Mouse (Mus musculus): ENCODE measurements around the gene Acsf3. TPM values are rescaled to one million over a fixed set of nuclear protein-coding genes. Genes with fewer than 3 reads are reported as not detected.

Gene Acsf3
- 0.74 TPM for polyA plus RNA-seq (2014; fragmentation: Illumina TruSeq; extraction: RNeasy Lipid Tissue Mini Kit (QIAGEN cat#74804); ENCODE audit: low read depth, low replicate concordance)

DNA sequence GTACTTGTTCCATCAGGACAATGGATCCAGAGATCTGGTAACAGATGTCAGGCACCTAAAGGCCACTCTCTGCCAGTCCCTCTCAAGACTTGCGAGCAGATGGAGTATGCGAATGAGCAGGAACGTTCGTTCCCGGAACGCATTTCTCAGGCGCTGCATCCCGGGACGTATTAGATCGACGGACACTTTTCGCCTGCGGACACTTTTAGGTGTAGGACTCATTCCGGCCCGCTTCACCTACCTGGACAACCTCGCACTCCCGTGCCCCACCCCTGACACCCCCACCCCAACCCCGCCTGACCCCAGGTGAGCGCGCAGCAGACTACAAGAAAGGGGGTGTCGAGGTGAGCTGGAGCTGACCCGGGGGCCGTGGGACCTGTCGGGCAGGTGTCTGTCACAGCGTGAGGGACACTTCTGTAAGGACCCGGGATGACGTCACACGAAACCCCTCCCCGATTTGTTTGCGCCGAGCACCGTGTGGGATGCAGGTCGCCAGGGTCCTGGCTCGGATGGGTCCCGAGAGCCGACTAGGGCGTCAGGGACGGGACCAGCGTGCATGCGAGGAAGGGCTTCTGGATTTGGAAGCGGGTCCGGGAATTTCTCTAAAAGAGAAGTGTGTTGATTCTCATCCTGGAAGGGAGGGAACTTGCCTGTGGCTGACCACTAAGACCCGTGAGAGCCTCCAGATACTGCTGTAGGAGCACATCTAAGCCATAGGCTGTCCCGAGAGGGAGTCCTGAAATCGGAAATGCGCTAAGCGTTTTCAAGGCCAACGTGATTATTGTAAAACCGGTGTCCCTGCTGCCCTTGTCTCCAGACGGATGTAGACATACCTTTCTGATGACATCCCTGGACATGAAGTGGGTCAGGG is at the start of gene Acsf3:
Gene Acsf3 (plus strand): TSS at position 202 of the 871 bp plus-strand sequence.

DNA sequence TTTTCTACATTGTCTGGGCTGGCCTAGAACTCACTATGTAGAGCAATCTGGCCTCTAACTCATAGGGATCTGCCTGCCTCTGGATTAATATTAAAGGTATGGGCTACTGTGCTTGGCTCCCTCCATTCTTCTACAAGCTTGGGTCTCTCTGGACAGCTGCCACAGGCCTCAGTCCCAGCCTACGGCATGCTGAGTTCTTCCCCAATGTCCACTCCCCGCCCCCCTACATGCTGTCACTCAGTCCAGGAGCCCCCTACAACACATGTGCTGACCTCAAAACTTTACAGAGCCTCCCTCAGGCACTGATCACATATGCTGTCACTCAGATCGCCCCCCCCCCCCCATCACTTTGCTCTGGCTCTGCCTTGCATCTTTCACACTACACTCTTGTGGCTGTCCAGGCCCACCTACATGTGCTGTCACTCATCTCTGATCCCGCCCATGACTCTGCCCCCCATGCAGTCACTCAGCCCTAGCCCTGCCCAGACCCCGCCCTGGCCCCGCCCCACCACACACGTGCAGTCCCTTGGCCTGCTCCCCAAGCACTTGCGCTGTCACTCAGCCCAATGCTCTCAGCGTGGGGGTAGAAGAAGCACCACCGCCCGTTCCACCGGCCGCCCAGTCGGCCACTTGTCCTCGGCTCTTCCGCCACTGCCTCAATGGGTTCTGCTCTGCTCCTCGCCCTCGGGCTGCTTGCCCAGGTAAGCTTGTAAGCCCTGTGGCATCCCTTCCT is 72.7 kb downstream of the Acsf3 start, which contains the start of gene Cdh15:
Gene Cdh15 (plus strand): TSS at position 138 of the 733 bp plus-strand sequence.

Other genes with a start within 250 kb of the Acsf3 start
- gene Piezo1, start 224.2 kb upstream of the Acsf3 start, polyA plus RNA-seq (2014; fragmentation: Illumina TruSeq; extraction: RNeasy Lipid Tissue Mini Kit (QIAGEN cat#74804); ENCODE audit: low read depth, low replicate concordance) = 0.50 TPM
- gene Cdt1, start 207.5 kb upstream of the Acsf3 start, polyA plus RNA-seq (2014; fragmentation: Illumina TruSeq; extraction: RNeasy Lipid Tissue Mini Kit (QIAGEN cat#74804); ENCODE audit: low read depth, low replicate concordance) = 0.59 TPM
- gene Aprt, start 198.6 kb upstream of the Acsf3 start, polyA plus RNA-seq (2014; fragmentation: Illumina TruSeq; extraction: RNeasy Lipid Tissue Mini Kit (QIAGEN cat#74804); ENCODE audit: low read depth, low replicate concordance) = 4.8 TPM
- 0.53 TPM for gene Galns, start 164.0 kb upstream of the Acsf3 start, polyA plus RNA-seq (2014; fragmentation: Illumina TruSeq; extraction: RNeasy Lipid Tissue Mini Kit (QIAGEN cat#74804); ENCODE audit: low read depth, low replicate concordance)
- 10.4 TPM for gene Trappc2l, start 163.8 kb upstream of the Acsf3 start, polyA plus RNA-seq (2014; fragmentation: Illumina TruSeq; extraction: RNeasy Lipid Tissue Mini Kit (QIAGEN cat#74804); ENCODE audit: low read depth, low replicate concordance)
- gene Pabpn1l, start 152.7 kb upstream of the Acsf3 start, polyA plus RNA-seq (2014; fragmentation: Illumina TruSeq; extraction: RNeasy Lipid Tissue Mini Kit (QIAGEN cat#74804); ENCODE audit: low read depth, low replicate concordance) = not detected
- 0.11 TPM for gene Cbfa2t3, start 76.4 kb upstream of the Acsf3 start, polyA plus RNA-seq (2014; fragmentation: Illumina TruSeq; extraction: RNeasy Lipid Tissue Mini Kit (QIAGEN cat#74804); ENCODE audit: low read depth, low replicate concordance)
- not detected for gene Cdh15, start 72.5 kb downstream of the Acsf3 start, polyA plus RNA-seq (2014; fragmentation: Illumina TruSeq; extraction: RNeasy Lipid Tissue Mini Kit (QIAGEN cat#74804); ENCODE audit: low read depth, low replicate concordance)